Mouse (Mus musculus) ES-E14 (cell line): Measurements from ENCODE around the gene Pck2. TPM values are rescaled to one million over a fixed set of nuclear protein-coding genes. Genes with fewer than 3 reads are reported as not detected.

Source experiments
- DNase-seq: peaks from one replicate; pipeline ENCODE4 v3.0.0-alpha.2; 2013; ENCODE audit warnings: low read depth, low spot score
- H3K27ac ChIP-seq: 2 replicates; pipeline ENCODE4 v1.5.1; 2012; ENCODE audit warnings: low read depth, mild to moderate bottlenecking, low read length, moderate library complexity, mixed read lengths; ENCODE audit not compliant: poor library complexity, insufficient read depth, severe bottlenecking
- H3K36me3 ChIP-seq: 2 replicates; pipeline ENCODE4 v1.6.1; 2012; ENCODE audit warnings: mild to moderate bottlenecking, low read length, moderate library complexity, mixed read lengths; ENCODE audit not compliant: control insufficient read depth, poor library complexity, insufficient read depth, severe bottlenecking
- H3K4me1 ChIP-seq, 2 experiments: fragments of 150-350 bp in 1 of 2; sonication (generic) in 1 of 2; 2 replicates each; pipeline ENCODE4 v1.6.1; 2012; ENCODE audit warnings: low read length in 2 of 2, mild to moderate bottlenecking in 1 of 2, mixed read lengths in 1 of 2; ENCODE audit not compliant: control insufficient read depth in 2 of 2, insufficient read depth in 2 of 2, poor library complexity in 1 of 2
- H3K4me3 ChIP-seq, 2 experiments: fragments of 150-350 bp in 1 of 2; sonication (generic) in 1 of 2; 2 replicates each; pipeline ENCODE4 v1.5.1; 2012; ENCODE audit warnings: low read length in 2 of 2, low read depth in 1 of 2, mild to moderate bottlenecking in 1 of 2, mixed read lengths in 1 of 2; ENCODE audit not compliant: insufficient read depth in 1 of 2, poor library complexity in 1 of 2, severe bottlenecking in 1 of 2
- H3K9ac ChIP-seq: 2 replicates; pipeline ENCODE4 v1.6.1; 2012; ENCODE audit warnings: low read depth, mild to moderate bottlenecking, low read length, mixed read lengths; ENCODE audit not compliant: poor library complexity, insufficient read depth, severe bottlenecking
- H3K9me3 ChIP-seq: fragments of 150-350 bp; sonication (generic); 2 replicates; pipeline ENCODE4 v1.6.1; 2012; ENCODE audit warnings: low read depth, mild to moderate bottlenecking, low read length; ENCODE audit not compliant: control insufficient read depth, insufficient read depth
- CHD2 ChIP-seq: IDR thresholded peaks from 2 replicates; pipeline ENCODE4 v1.6.1; 2014; ENCODE audit warnings: mild to moderate bottlenecking, low read depth, low read length, inconsistent platforms
- HCFC1 ChIP-seq: IDR thresholded peaks from 2 replicates; pipeline ENCODE4 v1.6.1; 2012; ENCODE audit warnings: low read length, inconsistent platforms, borderline replicate concordance; ENCODE audit not compliant: insufficient read depth
- MAFK ChIP-seq: IDR thresholded peaks from 2 replicates; pipeline ENCODE4 v1.6.1; 2014; ENCODE audit warnings: mild to moderate bottlenecking, low read depth, low read length, inconsistent platforms; ENCODE audit not compliant: insufficient read depth
- ZC3H11A ChIP-seq: IDR thresholded peaks from 2 replicates; pipeline ENCODE4 v1.6.1; 2012; ENCODE audit warnings: low read depth, mild to moderate bottlenecking, inconsistent platforms, low read length, borderline replicate concordance
- ZNF384 ChIP-seq: IDR thresholded peaks from 2 replicates; pipeline ENCODE4 v1.6.1; 2012; ENCODE audit warnings: low read depth, low read length, inconsistent platforms
- in situ Hi-C, 2 experiments: fragments of 600-800 bp; cut with MboI; formaldehyde crosslinking; loops; one replicate each; pipeline ENCODE4 v1.15.1; 2025; ENCODE audit warnings: low sequenced_read_pairs in 2 of 2, inconsistent platforms in 1 of 2; ENCODE audit not compliant: unreplicated experiment in 2 of 2
- total RNA-seq: library from RNA; depleted of rRNA; stranded (reverse); fragments of 300-350 nt; gene quantifications from 2 replicates; pipeline ENCODE4 v1.2.3, GENCODE M21; 2012

Gene Pck2
- total RNA-seq, 1 experiment: 28.5 TPM

- peaks cover 4 to 11% of the 10 kb centered on the region in 2 experiments; a peak in 3 of 4 replicates for H3K4me1 ChIP-seq
- TF ChIP-seq ZC3H11A (no peak), CHD2 (no peak), MAFK (no peak), HCFC1 (no peak), ZNF384 (no peak)
- no peak overlapping the region for H3K27ac ChIP-seq
- no peak overlapping the region for H3K9ac ChIP-seq
- no peaks in the 10 kb centered on the region for H3K9me3 ChIP-seq
- H3K36me3 ChIP-seq: no peaks in the 10 kb centered on the region
- in situ Hi-C loops: no loop called here
- DNase-seq: no peak
- H3K4me3 ChIP-seq: no peak overlapping the region
These were observed 15.7 kb downstream of the Pck2 start for GRCm38 (mm10) chr14:55555788-55556187.

GRCm38 (mm10) chr14:55557003-55557402, 16.9 kb downstream of the Pck2 start:
- H3K36me3 ChIP-seq: peaks cover 2% of the 10 kb centered on the region; the same call in 1 of the 2 replicates
- no peak overlapping the region for H3K9ac ChIP-seq
- H3K4me3 ChIP-seq: no peak overlapping the region
- in situ Hi-C loops: no loop called here
- H3K9me3 ChIP-seq: no peaks in the 10 kb centered on the region
- TF ChIP-seq MAFK (no peak), CHD2 (no peak), ZC3H11A (peak; percentile 27; the same call in 1 of the 2 replicates), HCFC1 (no peak), ZNF384 (no peak)
- no peak overlapping the region for H3K27ac ChIP-seq
- H3K4me1 ChIP-seq: peaks cover 0 to 13% of the 10 kb centered on the region in 2 experiments; a peak in 2 of 4 replicates
- DNase-seq: no peak

- H3K4me1 ChIP-seq: peaks cover 0 to 12% of the 10 kb centered on the region in 2 experiments; a peak in 2 of 4 replicates
- H3K4me3 ChIP-seq: no peak overlapping the region
- no peaks in the 10 kb centered on the region for H3K9me3 ChIP-seq
- TF ChIP-seq ZC3H11A: no peak
- TF ChIP-seq ZNF384: no peak
- TF ChIP-seq MAFK: no peak
- TF ChIP-seq HCFC1: no peak
- no peak for DNase-seq
- in situ Hi-C loops: no loop called here
- no peak overlapping the region for H3K27ac ChIP-seq
- H3K36me3 ChIP-seq: peaks cover 2% of the 10 kb centered on the region; the same call in 1 of the 2 replicates
- no peak overlapping the region for H3K9ac ChIP-seq
These were observed 17.5 kb downstream of the Pck2 start for GRCm38 (mm10) chr14:55557587-55557986.

DNA sequence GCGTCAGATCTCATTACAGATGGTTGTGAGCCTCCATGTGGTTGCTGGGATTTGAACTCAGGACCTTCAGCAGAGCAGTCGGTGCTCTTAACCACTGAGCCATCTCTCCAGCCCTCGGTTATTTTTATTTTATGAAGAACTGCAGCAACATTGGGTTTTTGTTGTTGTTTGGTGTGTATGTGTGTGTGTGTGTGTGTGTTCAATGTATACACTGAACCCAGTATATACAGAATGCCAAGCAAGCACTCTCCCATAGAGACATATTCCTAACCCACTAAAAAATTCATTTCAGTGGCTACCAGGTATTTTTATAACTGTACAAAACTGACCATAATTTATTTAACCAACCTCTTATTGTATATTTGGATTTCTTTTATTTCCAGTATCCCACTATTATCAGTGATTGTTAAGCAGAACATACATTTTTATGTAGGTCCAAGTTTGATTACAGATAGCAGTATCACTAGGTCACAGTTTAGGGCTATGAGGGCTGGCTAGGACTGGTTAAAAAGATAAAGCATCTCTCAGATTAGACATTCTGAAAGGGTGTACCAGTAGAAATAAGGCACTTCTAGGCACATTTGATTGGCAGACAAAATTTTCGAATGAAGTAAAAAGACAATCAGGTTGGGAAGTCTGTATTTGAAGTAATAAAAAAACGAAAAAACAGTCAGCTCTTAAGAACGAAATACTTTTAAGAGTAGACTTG, 18.8 kb downstream of the Pck2 start:
- Histone ChIP-seq H3K4me3 (peak overlapping the region; percentile 30 to 81; a peak in 3 of 4 replicates), H3K36me3 (peaks cover 6% of the 10 kb centered on the region; the same call in 1 of the 2 replicates), H3K4me1 (peaks cover 0 to 10% of the 10 kb centered on the region in 2 experiments; a peak in 2 of 4 replicates), H3K27ac (no peak overlapping the region; the same call in 1 of the 2 replicates), H3K9me3 (no peaks in the 10 kb centered on the region), H3K9ac (no peak overlapping the region; the same call in 1 of the 2 replicates)
- DNase-seq: no peak
- TF ChIP-seq ZNF384: no peak
- no peak for TF ChIP-seq HCFC1
- TF ChIP-seq MAFK: no peak
- TF ChIP-seq ZC3H11A: no peak
- TF ChIP-seq CHD2: no peak
- in situ Hi-C loops: no loop called here
